Mouse (Mus musculus): Measurements from ENCODE around the gene Dvl1.
A peak's percentile ranks its signal among the peaks of the same experiment; 100 is the strongest.

The Dvl1 gene

DNA sequence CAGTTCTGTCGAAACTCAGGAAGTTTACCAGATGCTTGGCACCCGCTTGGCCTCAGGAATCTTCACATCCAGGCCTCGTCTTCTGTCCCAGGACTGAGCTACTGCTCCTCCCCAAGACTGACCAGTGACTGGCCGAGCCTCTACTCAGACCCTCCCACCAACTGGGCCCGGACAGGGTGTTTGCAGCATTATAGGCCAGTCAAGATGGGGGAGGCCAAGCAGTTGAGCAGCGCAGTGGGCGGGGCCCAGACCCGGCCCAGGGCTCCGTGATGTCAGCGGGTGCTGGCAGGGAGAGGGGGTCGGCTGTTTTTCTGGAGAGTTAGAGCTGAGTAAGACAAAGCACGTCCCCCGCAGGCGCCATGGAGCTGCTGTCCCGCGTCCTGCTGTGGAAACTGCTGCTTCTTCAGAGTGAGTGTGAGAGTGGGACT is 7.7 kb upstream of the Dvl1 start, which contains the start of gene Mxra8:
Mxra8 (plus strand) TSS at position 198 of the 428 bp plus-strand sequence.
- peak; percentile 36 for DNase-seq (ENCODE audit: low read depth, low spot score)

DNA sequence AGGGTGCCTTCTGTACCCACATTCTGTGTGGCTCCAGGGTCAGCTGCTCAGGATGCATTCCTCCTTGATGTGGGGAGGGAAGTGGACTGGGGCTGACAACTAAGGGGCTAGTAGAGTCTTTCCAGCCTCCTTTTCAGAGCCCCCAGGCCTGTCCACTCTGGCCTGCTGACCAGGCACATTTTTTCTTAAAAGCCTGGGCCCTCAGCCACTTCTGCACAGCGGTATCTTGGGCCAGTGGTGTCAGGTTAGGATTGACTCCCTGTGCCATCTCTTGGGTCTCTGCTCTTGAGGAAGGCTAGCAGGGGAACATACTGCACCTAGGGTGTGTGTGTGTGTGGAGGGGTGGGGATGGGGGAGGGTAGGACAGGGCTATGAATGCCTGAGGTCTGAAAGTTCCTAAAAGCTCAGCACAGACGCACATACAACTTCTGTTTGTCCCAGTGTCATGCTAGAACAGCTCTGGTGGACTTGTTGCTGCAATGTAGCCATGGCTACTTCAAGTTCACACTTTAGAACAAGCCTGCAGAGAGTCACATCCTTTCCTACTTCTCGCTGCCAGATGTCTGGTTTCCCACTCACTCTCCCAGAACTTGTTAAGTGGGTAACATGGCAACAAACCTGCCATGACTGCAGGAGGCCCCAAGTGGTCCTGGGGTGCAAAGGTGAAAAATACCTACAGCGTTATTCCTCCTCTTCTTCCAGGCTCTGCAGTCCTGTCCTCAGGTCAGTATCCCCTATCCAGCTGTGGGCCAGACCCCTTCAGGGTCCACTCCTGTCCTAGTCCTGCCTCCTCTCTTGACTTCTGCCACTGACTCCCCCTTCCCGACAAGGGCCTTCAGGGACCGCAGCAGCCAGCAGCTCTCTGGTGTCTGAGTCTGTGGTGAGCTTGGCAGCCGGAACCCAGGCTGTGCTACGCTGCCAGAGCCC is 6.9 kb upstream of the Dvl1 start:
- DNase-seq (ENCODE audit: low read depth, low spot score): no peak

DNA sequence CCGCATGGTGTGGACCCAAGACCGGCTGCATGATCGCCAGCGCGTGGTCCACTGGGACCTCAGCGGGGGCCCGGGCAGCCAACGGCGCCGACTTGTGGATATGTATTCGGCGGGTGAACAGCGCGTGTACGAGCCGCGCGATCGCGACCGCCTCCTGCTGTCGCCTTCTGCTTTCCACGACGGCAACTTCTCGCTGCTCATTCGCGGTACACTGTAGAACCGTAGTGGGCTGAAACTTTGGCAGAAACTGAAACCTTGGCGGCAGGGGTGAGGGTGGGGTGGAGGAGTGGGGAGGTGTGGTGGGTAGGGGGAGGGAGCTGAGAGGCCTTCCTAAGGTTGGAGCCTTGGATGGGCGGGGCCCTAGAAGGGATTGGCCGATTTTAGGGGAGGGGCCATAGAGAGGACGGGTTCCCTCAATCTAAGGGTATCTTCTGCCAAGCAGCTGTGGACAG is 6.2 kb upstream of the Dvl1 start:
- peak; percentile 60 for DNase-seq (ENCODE audit: low read depth, low spot score)

DNA sequence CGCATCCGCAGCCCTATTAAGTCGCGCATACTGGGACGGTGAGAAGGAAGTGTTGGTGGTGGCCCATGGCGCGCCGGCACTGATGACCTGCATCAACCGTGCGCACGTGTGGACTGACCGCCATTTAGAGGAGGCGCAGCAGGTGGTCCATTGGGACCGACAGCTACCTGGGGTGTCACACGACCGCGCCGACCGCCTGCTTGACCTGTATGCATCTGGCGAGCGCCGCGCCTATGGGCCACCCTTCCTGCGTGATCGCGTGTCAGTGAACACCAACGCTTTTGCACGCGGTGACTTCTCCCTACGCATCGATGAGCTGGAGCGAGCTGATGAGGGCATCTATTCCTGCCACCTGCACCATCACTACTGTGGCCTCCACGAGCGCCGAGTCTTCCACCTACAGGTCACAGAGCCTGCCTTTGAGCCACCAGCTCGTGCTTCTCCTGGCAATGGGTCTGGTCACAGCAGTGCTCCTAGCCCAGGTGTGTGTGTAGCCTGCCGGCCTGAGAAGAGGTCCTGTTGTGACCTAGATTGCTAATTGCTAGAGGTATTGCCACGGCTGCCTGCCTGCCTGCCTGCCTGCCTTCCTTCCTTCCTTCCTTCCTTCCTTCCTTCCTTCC is 5.4 kb upstream of the Dvl1 start:
- DNase-seq (ENCODE audit: low read depth, low spot score): peak; percentile 45

DNA sequence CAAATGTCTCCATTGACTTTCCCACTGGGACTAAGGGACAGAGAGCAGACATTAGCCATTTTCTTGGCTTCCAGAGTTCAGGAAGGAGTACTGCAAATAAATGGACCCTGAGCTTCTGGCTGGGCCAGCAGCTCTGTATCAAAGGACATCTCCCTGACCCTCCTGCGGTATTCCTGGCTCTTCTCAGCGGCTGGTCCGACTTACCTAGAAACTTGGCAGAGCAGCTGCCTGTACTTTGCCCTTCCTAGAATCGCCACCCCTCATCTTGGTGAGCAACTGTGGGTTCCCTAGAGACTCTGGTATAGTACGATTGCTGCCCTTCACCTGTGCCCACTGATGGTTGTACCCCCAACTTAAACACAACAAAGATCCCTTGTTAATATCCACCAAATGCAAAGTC is 4.0 kb upstream of the Dvl1 start:
- DNase-seq (ENCODE audit: low read depth, low spot score): no peak

DNA sequence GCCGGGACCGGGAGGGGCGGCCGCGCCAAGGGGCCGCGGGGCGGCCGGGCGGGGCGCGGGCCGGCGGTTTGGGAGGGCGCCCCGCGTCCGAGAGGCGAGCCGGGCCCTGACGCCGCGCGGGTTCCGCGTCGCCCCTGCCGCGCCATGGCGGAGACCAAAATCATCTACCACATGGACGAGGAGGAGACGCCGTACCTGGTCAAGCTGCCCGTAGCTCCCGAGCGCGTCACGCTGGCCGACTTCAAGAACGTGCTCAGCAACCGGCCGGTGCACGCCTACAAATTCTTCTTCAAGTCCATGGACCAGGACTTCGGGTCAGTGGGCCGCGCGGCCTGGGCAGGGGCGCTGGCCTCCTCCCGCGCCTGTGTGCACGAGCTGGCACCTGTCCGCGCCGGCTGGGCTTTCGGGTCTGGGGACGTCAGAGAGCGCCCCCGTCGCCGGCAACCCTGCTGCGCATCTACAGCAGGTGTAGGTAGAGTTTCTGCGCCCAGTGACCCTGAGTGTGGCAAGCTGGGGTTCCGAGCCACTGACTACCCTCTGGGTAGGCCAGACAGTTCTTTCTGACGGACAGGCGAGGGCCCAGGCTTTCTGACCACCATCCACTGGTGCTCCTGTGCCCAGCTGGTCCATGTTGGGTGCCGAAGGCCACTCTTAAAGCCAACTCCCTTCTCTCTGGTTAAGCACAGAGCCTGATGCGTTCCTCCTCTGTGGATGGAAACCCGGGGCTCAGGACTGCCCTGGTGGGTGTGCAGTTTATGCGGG is 570 bp downstream of the Dvl1 start:
- DNase-seq (ENCODE audit: low read depth, low spot score): peak; percentile 56

DNA sequence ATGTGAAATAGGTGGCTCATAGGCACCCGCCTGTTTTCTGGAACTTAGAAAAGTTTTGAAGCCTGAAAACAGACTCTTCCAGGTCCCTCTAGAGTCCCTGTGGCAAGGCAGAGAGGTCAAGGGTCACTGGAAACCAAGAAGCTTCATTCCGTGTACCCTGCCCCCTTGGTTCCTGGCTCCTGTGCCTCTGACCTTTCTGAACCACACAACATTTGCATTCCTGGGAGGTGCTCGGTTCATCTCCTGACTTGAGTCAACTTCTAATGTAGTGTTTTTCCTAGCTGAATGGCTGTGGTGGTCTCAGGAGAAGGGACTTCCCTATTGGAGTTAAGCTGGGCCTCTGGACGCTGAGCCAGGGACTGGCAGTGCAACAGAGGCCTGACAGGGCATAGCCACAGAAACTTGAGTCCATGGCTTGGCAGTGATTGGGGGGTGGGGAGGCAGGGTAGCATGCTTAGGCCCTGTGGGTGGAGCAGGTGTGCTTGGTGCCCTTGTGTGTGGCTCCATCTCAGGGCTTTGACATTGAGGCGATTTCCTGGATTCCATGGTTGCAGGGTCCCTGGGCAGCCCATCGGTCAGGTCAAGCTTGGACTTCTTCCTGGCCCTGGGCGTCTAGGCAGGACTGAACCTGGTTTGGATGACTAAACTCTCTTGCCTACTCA is 1.4 kb downstream of the Dvl1 start:
- no peak for DNase-seq (ENCODE audit: low read depth, low spot score)

DNA sequence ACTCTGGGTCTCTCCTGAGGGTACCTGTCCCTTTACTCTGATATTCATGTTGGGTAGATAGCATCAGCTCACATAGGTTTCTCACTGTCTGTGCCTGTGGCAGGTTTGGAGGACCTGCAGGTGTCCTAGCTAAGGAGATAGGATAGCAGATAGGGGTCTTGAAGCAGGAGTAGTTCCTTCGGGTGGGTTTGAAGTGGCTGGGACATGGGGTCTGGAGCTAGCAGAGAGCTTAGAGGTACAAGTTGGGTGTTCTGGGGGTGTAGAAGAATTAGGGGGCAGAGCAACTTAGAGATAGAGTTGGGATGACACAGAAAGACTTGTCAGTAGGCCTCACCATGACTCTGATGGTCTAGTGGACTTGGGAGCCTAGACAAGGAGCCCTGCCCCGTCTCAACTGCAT is 2.2 kb downstream of the Dvl1 start:
- DNase-seq (ENCODE audit: low read depth, low spot score): no peak

DNA sequence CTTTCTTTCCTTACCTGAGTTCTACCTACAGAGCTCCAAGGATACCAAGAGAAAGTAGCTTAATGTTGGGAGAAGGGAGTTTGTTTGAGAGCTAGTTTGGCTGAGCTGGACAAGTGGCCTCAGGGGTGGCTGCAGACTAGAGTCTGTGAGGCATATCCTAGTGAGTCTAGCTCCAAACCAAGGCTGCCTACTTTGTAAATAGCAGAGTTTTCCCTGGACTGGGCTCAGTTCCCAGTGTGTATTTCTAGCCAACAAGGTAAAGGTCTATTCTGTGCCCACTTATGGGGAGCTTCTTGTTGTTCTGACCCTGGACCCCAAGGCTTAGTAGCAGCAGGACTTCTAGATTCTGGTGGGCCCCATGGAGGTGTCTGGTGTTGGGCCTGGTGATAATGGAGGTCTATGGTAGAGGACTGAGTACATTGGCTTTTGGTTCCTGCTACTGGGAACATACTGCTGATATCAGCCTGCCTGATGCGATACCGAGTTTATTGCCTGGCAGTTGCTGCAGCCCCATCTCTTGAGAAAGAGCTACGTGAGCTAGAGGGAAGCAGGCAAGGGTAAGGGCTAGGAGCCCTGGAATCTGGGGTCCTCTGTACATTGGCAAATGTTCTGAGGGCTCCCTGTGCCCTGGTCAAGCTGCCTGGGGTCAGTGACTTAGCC is 2.7 kb downstream of the Dvl1 start:
- DNase-seq (ENCODE audit: low read depth, low spot score): no peak

DNA sequence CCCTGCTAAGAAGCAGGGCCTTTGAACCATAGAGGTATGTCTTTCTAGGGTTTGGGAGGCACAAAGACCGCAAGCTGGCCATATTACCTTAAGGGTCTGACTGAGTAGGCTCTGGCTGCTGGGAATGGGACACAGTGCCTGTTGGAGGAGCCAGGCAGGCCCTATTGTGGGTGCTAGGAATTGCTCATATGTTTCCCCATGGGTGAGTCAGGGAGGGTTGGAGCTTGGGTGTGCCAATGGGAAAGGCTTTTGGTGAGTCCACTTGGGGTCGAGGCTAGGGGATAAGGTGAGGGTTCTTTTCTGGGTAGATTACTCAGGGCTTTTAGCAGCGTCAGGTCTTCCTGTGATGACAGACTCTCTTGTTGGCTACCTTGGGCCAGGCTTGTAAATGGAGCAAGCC is 4.2 kb downstream of the Dvl1 start:
- DNase-seq (ENCODE audit: low read depth, low spot score): no peak

DNA sequence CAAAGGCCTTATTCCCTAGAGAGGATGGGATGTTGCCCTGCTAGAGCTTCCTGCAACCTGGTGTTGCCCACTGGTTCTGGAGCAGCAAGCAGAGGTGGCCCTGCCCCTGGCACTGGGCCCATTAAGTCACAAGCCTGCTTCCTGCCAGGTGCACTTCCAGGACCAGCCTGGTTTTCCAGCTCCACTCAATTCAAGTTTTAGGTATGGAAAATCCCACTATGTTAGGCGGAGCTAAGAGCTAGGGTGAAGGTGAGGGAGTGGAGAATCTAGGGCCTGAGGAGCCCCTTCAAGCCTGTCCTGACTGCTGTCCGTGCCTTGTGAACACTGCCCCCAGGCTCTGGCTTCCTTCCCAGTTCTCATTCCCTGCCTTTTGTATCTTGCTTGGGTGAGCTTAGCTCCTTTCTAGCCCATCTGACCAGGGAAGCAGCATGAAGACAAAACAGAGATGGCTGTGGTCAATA is 4.8 kb downstream of the Dvl1 start:
- DNase-seq (ENCODE audit: low read depth, low spot score): peak; percentile 52

DNA sequence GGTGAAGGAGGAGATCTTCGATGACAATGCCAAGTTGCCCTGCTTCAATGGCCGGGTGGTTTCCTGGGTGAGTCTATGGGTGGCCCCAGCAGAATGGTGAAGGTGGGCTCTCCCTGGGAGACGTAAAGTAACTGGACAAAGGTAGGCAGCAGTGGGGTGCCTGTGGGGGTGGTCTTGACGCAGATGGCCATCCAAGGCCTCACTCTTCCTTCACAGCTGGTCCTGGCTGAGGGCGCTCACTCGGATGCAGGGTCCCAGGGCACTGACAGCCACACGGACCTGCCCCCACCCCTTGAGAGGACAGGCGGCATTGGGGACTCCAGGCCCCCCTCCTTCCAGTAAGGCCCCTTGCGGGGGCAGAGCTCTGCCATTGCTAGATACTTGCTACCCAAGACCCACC is 6.2 kb downstream of the Dvl1 start:
- no peak for DNase-seq (ENCODE audit: low read depth, low spot score)

DNA sequence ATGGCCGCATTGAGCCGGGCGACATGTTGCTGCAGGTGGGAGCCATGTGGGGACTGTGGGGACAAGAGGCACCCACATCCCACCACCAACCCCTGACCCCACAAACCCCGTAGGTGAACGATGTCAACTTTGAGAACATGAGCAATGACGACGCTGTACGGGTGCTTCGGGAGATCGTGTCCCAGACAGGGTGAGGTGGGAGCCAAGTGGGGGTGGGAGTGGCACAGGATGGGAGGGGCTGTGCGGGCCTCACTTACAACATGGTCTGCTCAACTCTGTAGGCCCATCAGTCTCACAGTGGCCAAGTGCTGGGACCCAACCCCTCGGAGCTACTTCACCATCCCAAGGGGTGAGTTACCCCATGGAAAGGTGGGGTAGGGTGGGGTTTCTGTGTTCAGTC is 7.8 kb downstream of the Dvl1 start:
- no peak for DNase-seq (ENCODE audit: low read depth, low spot score)

DNA sequence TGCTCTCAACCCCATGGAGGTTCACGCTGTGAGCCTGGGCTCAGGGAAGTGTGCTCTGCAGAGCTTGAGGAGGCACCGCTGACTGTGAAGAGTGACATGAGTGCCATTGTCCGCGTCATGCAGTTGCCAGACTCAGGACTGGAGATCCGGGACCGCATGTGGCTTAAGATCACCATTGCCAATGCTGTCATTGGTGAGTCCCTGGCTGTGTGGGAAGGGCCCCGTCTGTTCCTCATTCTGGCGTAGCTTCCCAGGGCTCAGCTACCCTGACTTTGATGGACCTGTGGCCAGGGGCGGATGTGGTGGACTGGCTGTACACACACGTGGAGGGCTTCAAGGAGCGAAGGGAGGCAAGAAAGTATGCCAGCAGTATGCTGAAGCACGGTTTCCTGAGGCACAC is 8.9 kb downstream of the Dvl1 start:
- DNase-seq (ENCODE audit: low read depth, low spot score): no peak

DNA sequence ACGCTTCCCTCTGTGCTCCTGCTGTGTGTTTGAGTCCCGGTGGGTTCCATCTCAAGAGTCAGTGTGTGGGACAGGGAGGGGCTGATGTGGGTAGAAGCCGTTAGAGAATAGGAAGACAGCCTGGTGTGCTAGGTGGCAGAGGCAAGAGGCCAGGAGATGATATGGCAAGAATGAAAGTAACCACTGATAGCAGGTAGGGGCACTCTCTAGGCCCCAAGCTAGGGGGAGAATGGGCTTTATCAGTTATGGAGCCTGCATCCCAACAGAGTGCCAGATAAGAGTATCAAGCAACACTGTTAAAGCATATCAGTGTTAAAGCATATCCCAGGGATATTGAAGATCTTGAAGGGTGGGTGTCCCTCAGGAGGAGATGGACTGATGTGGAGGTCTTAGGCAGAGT is 9.7 kb downstream of the Dvl1 start:
- DNase-seq (ENCODE audit: low read depth, low spot score): no peak

DNA sequence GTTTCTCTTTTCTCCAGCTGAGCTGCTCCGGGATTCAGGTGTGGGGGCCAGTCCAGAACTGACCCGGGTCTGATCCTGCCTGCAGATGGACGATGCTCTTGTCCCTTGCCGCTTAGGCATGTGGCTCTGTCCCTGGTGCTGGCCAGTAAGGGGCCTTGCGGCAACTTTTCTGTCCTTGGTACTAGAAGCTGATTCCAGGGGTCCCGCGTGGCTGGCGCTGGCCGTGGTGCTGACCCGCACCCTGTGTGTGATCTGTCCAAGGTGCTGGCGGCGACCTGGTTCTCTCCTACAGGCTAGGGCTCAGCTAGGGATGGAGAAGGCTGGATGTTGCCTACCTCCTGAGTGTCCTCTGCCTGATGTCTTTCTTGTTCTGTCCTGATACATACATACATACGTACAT is 12.1 kb downstream of the Dvl1 start:
- no peak for DNase-seq (ENCODE audit: low read depth, low spot score)

DNA sequence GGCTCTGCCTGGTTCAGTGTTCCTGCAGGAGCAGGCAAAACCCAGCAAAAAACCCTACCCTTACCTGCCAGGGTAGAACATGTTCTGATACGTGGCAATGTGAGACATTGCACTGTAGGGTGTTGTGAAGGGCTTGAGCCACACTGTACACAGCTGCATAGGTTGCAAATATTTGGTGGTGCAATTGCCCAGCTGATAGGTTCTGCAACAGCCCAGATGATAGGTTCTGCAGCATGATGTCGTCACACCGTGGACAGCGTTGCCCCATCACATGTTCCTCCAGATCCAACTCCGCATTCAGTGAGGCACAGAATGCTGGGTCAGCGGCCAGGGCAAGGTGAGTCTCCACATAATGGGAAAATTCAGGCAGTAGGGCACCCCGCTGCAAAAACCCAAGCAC is 14.6 kb downstream of the Dvl1 start:
- DNase-seq (ENCODE audit: low read depth, low spot score): no peak

DNA sequence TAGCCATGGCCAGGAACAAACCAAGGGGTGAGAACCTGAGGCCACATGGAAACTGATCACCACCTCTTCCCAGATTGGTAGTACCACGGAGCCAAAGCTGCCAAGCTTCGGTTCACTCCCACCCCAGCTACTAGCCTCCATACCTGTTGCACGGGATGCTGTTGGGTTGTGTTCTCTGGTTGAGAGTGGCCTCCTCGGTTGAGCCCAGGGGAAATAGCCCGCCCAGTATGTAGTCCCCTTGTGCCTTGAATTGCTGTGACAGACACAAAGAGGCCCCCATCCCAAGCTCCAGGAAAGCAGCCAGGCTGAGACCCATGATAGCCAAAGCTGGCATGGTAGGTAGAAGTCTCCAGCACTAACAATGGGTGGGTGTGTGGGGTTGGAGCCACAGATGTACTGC is 15.8 kb downstream of the Dvl1 start, which contains the start of gene Tas1r3:
Tas1r3 (minus strand) TSS at position 362 of the 400 bp plus-strand sequence.
- DNase-seq (ENCODE audit: low read depth, low spot score): no peak

DNA sequence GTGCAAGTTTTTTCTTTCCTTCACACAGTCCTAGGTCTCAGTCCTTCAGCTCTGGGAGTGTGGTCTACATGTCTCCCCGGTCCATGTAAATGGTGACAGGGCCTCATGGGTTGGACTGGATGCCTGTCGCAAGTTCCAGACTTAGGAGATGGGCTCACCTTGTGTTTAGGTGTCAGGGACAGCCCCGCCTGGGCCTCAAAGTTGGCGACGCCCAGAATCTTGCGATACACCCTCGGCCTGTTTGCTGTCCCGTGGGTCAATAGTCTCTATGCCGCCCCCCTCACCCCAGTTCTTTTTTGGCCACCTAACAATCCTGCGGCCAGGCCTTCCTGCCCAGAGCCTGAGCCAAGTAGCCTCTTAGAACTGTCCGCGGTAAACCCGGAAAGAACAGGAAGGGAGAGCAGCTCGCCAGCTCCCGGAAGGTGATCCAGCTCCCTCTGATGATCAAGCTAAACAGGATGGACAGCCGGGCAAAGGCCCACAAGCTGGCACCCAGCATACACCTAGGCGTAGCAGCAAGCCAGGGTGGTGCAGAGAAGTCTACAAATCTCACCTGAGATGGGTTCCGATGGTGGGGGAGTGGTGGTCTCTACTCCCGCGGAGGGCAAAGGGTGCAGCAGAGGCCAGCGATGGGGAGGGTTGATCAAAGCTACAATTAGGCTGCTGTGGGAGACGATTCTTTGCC is 21.6 kb downstream of the Dvl1 start:
- peak; percentile 38 for DNase-seq (ENCODE audit: low read depth, low spot score)

DNA sequence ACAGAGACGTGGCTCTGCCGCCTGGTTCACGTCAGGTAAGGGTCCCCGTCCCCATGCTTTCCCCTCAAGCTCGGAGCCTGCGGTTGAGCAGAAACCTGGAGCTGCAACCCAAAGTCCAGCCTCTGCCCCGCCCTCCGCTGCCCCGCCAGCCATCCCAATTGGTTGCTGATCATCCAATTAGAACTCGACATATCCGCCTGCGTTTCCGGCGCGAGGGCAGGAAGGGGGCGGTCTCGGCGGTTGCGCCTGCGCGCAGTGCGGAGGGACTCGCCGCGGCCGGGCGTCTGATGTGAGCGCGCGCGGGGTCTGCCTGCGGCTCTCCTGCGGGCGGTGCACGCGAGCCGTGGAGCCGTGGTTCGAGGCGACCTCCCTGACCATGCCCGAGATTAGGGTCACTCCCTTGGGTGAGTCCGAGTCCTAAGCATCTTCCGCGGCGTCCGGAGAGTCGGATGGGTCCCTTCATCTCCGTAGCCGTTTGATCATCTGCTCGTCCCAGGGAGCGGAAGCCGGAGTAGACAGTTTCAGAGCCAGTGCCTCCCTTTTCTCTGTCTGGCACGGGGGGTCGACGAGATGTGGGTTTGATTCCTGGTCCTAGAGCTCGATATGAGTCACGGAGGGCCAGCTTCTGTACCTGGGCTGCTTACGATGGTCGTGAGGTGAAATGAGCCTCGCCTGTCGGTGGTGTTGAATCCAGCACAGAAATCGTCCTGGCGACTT is 22.3 kb downstream of the Dvl1 start, which contains the start of the genes Cptp and Ints11:
Cptp (minus strand) TSS at position 124 of the 717 bp plus-strand sequence.
Ints11 (plus strand) TSS at position 230 of the 717 bp plus-strand sequence.
- DNase-seq (ENCODE audit: low read depth, low spot score): peak; percentile 97

Measured in brain, adult 2 months (tissue).